Mouse (Mus musculus): ENCODE data around the gene Pik3c2b.
A peak's percentile ranks its signal among the peaks of the same experiment; 100 is the strongest.
"Not testable (repeated sequence)": the region's sequence is repeated elsewhere in the genome, so short reads cannot be mapped to it uniquely, and the experiment has no call there.

The Pik3c2b gene

DNA sequence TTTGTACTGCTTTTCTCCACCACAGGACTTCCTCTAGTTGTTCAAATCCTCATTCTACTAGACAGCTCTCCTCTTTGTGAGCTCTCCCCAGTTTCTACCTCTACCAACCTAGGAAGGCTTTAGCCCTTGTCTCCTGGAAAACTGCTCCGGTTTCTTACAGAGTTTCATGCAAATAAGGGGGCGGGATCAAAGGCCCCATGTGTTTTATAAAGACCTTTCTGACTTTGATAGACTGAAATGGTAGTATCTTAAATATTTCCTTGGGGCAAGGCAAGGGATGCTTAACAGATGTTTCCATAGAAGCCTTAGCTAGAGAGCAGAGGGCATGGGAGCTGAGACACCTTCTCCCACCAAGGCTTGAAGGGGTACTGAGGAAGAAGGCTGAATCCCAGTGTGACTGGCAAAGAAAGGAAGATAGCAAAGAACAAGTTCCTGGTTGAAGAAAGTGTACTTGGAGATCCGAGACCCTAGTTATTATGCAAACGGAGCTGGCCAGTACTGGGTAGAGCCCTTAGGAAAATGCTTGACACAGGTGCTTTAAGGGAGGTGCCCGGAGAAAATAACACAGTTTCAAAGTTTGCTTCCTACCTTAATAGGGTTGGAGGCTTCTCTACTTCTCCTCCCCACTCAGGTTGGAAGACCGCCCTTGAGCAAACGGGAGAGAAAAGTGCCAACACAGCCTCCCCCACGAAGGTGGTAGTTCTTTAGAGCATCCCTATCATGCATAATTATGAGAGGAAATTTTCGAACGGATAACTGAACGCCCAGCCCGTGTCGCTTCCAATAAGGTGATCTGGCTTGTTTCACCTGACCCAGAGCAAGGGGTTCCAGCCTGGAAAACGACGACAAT, at the start of gene Pik3c2b:
Pik3c2b (plus strand) TSS at position 657 of the 850 bp plus-strand sequence.
- peak; percentile 51 for DNase-seq (ENCODE audit: low read depth)

DNA sequence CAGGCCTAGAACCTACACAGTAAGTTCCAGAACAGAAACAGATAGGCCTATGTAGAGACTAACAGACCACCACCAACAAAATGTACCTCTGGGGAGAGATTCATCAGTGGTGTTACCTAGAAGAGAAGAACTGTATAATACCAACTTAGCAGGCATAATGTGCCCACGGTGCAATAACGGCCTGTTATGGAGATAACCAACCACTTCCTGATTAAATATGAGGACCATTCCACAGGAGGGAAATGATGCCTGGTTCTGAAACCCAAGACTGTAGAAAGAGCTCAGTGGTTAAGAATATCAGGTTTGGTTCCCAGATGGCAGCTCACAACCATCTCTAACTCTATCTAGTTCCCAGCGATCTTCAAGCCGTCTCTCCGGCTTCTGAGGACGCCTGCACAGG, 45.1 kb upstream of the Pik3c2b start:
- peak; percentile 56 for DNase-seq (ENCODE audit: low read depth)

GRCm38 (mm10) chr1:133006571-133006970, 38.9 kb upstream of the Pik3c2b start:
- DNase-seq (ENCODE audit: low read depth): no peak

DNA sequence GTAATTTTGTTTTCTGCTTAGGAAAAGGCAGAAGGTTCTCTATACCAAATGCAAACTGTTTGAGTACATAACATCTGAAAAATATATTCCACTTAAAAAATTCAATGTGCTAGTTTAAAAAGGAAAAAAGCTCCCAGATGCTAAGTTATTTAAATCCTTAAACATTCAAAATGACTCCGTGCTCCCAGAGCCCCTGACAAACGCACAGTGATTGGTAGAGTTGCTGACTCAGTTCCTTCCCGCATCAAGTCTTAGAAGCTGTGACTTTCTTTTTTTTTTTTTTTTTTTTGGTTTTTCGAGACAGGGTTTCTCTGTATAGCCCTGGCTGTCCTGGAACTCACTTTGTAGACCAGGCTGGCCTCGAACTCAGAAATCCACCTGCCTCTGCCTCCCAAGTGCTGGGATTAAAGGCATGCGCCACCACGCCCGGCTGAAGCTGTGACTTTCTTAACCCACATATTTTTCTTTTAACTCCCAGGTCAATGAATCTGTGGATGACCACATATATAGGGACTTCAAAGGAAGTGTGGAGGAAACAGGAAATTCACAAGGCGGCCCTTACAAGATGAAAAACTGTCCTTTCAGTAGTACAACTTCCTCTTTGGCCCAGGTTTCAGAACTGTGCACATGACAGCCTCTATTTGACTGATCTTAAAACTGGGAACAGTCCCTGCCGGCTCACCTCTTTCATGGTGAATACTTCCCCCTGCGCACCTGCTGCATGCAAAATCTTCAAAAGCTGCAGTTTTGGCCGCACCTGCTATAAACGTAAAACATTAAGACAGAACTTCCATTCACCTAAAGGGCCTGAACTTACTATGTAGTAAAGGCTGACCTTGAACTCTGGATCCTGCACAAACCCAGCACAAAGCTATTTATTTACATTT, 33.3 kb upstream of the Pik3c2b start:
- peak; percentile 70 for DNase-seq (ENCODE audit: low read depth)

GRCm38 (mm10) chr1:133013331-133013730, 32.1 kb upstream of the Pik3c2b start:
- DNase-seq (ENCODE audit: low read depth): peak; percentile 47

- no peak for DNase-seq (ENCODE audit: low read depth)
Observed at GRCm38 (mm10) chr1:133014196-133014595, 31.3 kb upstream of the Pik3c2b start.

GRCm38 (mm10) chr1:133016775-133017428, 28.6 kb upstream of the Pik3c2b start:
- DNase-seq (ENCODE audit: low read depth): no peak

DNA sequence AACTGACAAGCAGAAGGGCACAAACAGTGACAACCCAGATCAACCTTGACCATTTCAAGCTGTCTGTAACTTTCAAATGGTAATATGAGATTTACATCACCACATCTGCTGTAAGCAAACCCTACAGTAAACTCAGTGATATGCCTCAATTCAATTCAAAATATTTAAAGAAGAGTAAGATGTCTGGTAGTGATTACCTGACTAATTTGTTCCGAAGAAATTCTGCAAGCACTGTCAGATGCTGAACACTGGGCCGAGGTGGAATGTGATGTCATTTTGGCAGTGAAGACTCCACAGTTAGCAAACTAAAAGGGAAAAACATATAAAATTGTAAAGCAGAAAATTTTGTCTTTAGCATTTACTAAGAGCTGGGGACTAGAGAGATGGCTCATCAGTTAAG, 26.9 kb upstream of the Pik3c2b start:
- no peak for DNase-seq (ENCODE audit: low read depth)

DNA sequence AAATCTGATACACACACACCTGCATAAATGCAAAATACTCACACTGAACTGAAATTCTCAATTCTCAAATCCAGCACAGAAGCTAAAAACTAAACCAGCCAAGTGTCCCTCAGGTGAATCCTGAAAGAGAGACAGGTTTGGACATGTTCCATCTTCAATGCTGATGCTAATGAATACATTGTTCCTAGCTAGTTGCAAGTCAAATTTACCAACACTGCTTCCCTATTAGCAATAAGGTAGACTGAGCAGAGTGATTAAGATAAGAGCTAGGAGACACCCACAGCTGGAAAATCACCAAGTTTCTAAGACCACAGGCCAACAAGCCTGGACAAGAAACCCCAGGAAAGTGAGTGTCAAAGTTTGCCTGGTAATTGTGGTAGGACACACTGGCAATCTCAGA, 26.2 kb upstream of the Pik3c2b start:
- DNase-seq (ENCODE audit: low read depth): peak; percentile 86

DNA sequence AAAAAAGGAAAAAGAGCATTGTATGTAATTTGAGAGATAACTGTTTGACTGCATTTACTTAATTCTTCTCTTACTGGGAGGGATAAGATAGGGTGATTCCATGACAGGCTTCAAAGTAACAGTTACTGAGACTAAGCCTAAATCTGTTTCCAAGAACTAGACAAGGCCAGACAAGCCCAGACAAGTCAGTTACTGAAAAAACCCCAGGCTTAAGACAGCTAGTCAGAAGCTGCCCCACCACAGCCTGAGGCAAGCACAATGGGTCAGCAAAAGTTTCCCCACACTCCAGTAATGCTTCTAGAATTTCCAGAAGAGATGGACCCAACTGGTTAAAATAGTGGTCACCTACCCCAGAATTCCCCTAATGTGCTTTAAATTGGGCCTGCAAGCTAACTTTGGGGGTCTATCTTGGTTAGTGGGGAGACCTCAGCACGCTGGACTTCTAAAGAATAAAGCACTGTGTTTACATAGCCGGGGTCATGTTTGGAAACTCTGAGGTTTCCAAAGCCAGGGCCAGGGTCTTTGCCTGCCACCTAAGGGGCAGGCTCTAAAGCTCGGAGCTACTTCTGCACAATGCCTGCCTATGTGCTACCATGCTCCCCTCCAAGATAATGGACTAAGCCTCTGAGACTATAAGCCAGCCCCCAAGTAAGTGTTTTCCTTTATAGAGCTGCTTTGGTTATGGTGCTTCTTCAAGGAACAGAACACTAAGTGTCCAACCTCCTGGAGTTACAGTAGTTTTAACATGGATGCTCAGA, 25.2 kb upstream of the Pik3c2b start:
- DNase-seq (ENCODE audit: low read depth): peak; percentile 86

GRCm38 (mm10) chr1:133021391-133021790, 24.1 kb upstream of the Pik3c2b start:
- peak; percentile 26 for DNase-seq (ENCODE audit: low read depth)

DNA sequence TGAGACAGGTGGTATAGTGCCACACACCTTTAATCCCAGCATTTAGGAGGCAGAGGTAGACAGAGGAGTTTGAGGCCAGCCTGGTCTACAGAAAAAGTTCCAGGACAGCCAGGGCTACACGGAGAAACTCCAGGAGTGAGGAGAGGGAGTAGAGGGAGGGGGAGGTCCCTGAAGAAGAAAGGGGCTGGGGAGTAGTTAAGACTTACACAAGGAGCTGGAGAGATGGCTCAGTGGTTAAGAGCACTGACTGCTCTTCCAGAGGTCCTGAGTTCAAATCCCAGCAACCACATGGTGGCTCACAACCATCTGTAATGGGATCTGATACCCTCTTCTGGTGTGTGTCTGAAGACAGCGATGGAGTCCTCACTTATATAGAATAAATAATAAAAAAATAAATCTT, 23.5 kb upstream of the Pik3c2b start:
- DNase-seq (ENCODE audit: low read depth): not testable (repeated sequence)

- DNase-seq (ENCODE audit: low read depth): not testable (repeated sequence)
Observed at GRCm38 (mm10) chr1:133023723-133024122, 21.7 kb upstream of the Pik3c2b start.

- peak; percentile 26 for DNase-seq (ENCODE audit: low read depth)
Observed at GRCm38 (mm10) chr1:133024426-133024825, 21.0 kb upstream of the Pik3c2b start.

- peak; percentile 98 for DNase-seq (ENCODE audit: low read depth)
Observed at GRCm38 (mm10) chr1:133025051-133025795, 20.2 kb upstream of the Pik3c2b start.

DNA sequence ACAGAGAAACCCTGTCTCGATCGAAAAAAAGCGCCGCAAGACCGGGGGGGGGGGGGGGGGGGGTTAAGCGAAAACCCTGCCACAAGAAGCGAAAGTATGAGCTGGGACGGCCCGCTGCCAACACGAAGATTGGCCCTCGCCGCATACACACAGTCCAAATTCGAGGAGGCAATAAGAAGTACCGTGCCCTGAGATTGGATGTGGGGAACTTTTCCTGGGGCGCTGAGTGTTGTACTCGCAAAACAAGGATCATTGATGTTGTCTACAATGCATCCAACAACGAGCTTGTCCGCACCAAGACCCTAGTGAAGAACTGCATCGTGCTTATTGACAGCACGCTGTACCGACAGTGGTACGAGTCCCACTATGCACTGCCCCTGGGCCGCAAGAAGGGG, 19.7 kb upstream of the Pik3c2b start:
- not testable (repeated sequence) for DNase-seq (ENCODE audit: low read depth)

GRCm38 (mm10) chr1:133027126-133027525, 18.3 kb upstream of the Pik3c2b start:
- no peak for DNase-seq (ENCODE audit: low read depth)

GRCm38 (mm10) chr1:133027980-133028379, 17.5 kb upstream of the Pik3c2b start:
- DNase-seq (ENCODE audit: low read depth): no peak

GRCm38 (mm10) chr1:133029744-133030143, 15.7 kb upstream of the Pik3c2b start:
- peak; percentile 94 for DNase-seq (ENCODE audit: low read depth)

DNA sequence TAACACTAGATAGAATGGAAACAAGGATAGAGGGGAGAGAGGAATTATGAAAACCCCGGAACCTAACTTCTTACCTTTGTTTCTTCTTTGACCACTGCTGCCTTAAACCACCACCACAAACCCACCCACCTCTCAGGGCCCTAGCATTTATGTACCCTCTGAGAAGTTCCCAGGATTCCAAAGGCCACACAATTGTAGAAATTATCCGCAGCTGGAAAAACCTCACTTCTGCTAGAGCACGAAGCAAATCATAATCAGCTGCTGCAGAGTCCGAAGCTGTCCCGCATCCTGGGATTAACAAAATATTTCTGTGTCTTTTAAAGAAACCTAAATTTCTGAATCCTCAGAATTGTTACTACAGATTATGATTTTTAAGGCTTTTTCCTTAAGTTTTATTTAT, 15.0 kb upstream of the Pik3c2b start, which contains the start of gene Mdm4:
Mdm4 (minus strand) TSS at position 101 of the 400 bp plus-strand sequence.
- DNase-seq (ENCODE audit: low read depth): no peak

DNA sequence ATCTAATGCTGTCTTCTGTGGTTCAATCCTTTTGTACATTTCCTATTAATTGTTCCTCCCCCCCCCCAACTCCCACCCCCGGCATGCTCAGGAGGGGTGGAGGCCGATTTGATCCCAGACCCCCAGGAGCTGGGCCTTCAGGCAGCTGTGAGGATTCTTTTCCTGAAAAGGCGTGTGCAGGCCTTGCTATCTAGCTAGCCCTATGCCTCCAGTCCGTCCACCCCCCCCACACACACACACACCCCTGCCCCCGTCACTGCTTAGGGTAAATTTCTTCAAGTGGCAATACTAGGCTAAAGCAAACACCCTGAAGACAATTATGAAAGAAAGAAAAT, 12.5 kb upstream of the Pik3c2b start:
- DNase-seq (ENCODE audit: low read depth): no peak
